Mouse (Mus musculus): Measurements from ENCODE around the gene Depp1.
A peak's percentile ranks its signal among the peaks of the same experiment; 100 is the strongest.

Depp1 gene

DNA sequence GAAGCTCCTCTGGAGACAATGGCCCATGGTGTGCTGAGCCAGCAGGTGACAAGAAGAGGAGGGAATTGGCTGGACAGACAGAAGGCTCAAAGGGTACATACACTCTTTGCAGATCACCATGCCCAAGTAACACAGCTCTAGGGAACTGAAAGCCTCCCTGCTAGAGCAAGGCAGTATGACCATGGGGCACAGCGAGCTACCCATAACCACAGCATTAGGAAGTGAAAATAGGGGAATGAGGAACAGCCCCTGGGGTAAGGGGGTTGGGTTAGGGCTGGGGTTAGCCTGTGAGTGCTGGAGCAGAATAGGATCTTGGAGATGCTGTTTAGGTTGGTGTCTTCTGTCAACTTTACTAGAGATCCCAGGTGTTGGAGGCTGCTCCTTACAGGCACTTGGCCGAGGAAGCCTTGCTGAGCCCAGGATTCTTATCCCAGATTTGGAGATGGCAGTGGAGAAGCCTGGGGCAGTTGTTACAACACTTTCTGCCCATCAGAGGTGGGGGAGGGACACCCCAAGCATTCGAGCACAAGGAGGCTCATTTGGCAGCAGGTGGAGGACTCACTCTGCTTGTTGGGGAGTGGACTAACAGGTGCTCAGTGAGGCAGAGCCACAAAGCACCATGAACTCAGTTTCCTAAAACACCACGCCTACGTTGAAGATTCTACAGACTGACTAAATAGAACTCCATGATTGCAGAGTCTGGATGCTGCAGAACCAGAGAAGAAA, 29.3 kb downstream of the Depp1 start:
- DNase-seq (ENCODE audit: inconsistent age in 2 of 2, low spot score in 1 of 2): peak in 1 of 2 experiments; percentile 30

- peak in 1 of 2 experiments; percentile 51 for DNase-seq (ENCODE audit: inconsistent age in 2 of 2, low spot score in 1 of 2)
Observed at GRCm38 (mm10) chr6:116682317-116682716, 31.9 kb downstream of the Depp1 start.

- no peak for DNase-seq (ENCODE audit: inconsistent age in 2 of 2, low spot score in 1 of 2)
Observed at GRCm38 (mm10) chr6:116693639-116694038, 43.2 kb downstream of the Depp1 start.

- no peak for DNase-seq (ENCODE audit: inconsistent age in 2 of 2, low spot score in 1 of 2)
Observed at GRCm38 (mm10) chr6:116694346-116694745, 43.9 kb downstream of the Depp1 start.

DNA sequence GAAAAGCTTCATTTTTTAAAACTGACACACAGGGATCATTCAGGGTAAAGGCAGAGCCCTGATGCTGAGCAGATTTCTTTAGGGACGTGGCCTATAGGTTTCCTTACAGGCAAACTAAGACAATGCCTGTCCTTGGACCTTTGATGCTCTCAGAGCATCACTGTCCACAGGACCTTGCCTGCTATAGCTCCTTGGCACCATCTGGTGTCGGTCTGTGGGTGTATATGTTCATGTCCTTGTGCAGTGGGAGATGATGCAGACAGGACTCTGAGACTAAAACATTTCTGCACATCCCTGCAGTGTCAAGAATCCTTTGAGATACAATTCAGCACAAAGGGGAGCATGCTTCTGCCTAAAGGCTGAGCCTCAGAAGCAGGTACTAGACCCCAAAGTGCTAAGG, 47.0 kb downstream of the Depp1 start:
- DNase-seq (ENCODE audit: inconsistent age in 2 of 2, low spot score in 1 of 2): no peak

DNA sequence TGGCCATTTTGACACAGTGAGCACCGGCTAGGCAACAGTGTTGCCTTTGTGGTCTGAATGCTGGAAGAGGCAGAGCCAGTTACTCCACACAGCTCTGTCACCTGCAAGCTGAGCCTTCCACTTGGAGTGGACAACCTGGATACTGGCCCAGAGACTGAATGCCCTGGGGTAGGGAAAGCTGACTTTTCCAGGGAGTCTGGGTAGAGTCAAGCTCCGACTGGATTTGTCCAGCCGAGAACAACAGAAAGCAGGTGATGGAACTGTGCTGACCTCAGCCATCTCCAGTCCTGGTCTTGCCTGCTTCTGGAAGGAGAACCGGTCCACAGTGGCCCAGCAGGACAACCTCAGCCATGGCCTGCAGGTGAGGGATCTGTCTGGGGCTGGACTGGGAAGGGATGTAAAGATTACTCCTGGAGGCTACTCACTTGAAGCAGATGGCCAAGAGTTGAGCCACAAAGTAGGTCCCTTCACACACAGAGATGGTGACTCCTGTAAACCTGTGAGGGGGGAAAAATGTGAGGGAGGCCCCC, 47.6 kb downstream of the Depp1 start:
- DNase-seq (ENCODE audit: inconsistent age in 2 of 2, low spot score in 1 of 2): no peak

GRCm38 (mm10) chr6:116700821-116701220, 50.4 kb downstream of the Depp1 start:
- no peak for DNase-seq (ENCODE audit: inconsistent age in 2 of 2, low spot score in 1 of 2)
